Mouse (Mus musculus) midbrain, postnatal 0 days (tissue): ENCODE measurements around the gene Adgre4. TPM values are rescaled to one million over a fixed set of nuclear protein-coding genes. Genes with fewer than 3 reads are reported as not detected.
"Not testable (repeated sequence)": the region's sequence is repeated elsewhere in the genome, so short reads cannot be mapped to it uniquely, and the experiment has no call there.

Experiments used
- ATAC-seq: fragments of 200-750 bp; cut with Nextera tagmentation; 2 replicates; pipeline ENCODE4 v1.8.0; 2017; ENCODE audit warnings: moderate number of reproducible peaks, mild to moderate bottlenecking, moderate TSS enrichment, moderate library complexity; ENCODE audit not compliant: low FRiP score
- DNase-seq: peaks from one replicate; pipeline ENCODE4 v3.0.0-alpha.2; 2015; ENCODE audit warnings: low spot score
- H3K27ac ChIP-seq: fragments of 300-500 bp; sonication (generic); 2 replicates; pipeline ENCODE4 v1.5.1; 2014; ENCODE audit warnings: low read depth, mild to moderate bottlenecking, low read length, mixed read lengths
- H3K27me3 ChIP-seq: fragments of 300-500 bp; sonication (generic); 2 replicates; pipeline ENCODE4 v1.6.1; 2014; ENCODE audit warnings: low read length, control low read depth, mixed read lengths; ENCODE audit not compliant: insufficient read depth
- H3K36me3 ChIP-seq: fragments of 300-500 bp; sonication (generic); 2 replicates; pipeline ENCODE4 v1.6.1; 2014; ENCODE audit warnings: low read length, control low read depth, mixed read lengths; ENCODE audit not compliant: insufficient read depth
- H3K4me1 ChIP-seq: fragments of 300-500 bp; sonication (generic); 2 replicates; pipeline ENCODE4 v1.6.1; 2014; ENCODE audit warnings: mild to moderate bottlenecking, control low read depth, antibody characterized with exemption, low read length, mixed read lengths; ENCODE audit not compliant: insufficient read depth
- H3K4me2 ChIP-seq: fragments of 300-500 bp; sonication (generic); 2 replicates; pipeline ENCODE4 v1.6.1; 2014; ENCODE audit warnings: low read depth, mild to moderate bottlenecking, low read length, mixed read lengths; ENCODE audit not compliant: poor library complexity, severe bottlenecking
- H3K4me3 ChIP-seq: fragments of 300-500 bp; sonication (generic); 2 replicates; pipeline ENCODE4 v1.5.1; 2014; ENCODE audit warnings: low read depth, mild to moderate bottlenecking, low read length, moderate library complexity
- H3K9ac ChIP-seq: fragments of 300-500 bp; sonication (generic); replicated peaks from 2 replicates; pipeline ENCODE4 v1.6.1; 2014; ENCODE audit warnings: mild to moderate bottlenecking, low read length, moderate library complexity, mixed read lengths; ENCODE audit not compliant: poor library complexity, severe bottlenecking
- H3K9me3 ChIP-seq: fragments of 300-500 bp; sonication (generic); 2 replicates; pipeline ENCODE4 v1.6.1; 2016; ENCODE audit warnings: low read length, control low read depth
- CTCF ChIP-seq: IDR thresholded peaks from 2 replicates; pipeline ENCODE4 v1.5.1; 2016; ENCODE audit warnings: antibody characterized with exemption, mild to moderate bottlenecking
- WGBS: fragments of 180-500 bp; shearing (Covaris S2); extraction: QIAGEN DNeasy Blood & Tissue Kit; methylation state at CpG from one replicate; pipeline ENCODE4 v1.1.7; 2014; 5-methylcytosine and 5-hydroxymethylcytosine counted together
- polyA plus RNA-seq: library from polyadenylated mRNA; unstranded; fragments of >200 nt; fragmentation: Nextera tagmentation; extraction: Ambion mirVana; gene quantifications from 2 replicates; pipeline ENCODE4 v1.2.1, GENCODE M21; 2015
- total RNA-seq: library from RNA; depleted of rRNA; stranded (reverse); fragments of >200 nt; gene quantifications from 2 replicates; pipeline ENCODE4 v1.2.3, GENCODE M21; 2014

Gene Adgre4
- total and polyA plus RNA-seq, 2 experiments from 2014 or later = 0.10 to 0.11 TPM

DNA sequence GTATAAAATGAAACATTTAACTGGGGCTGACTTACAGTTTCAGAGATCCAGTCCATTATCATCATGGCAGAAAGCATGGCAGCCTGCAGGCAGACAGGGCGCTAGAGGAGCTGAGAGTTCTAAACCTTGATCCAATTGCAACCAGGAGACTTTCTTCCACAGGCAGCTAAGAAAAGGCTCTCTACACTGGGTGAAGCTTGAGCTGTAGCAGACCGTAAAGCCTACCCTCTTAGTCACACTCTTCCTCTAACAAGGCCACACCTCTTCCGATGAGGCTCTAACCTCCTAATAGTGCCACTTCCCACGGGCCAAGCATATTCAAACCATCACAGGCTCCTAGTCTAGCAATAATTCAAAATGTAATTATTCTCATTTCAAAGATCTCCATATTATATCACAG, 127.4 kb downstream of the Adgre4 start:
- H3K4me3 ChIP-seq = no peak overlapping the region
- H3K4me2 ChIP-seq = peak overlapping the region; percentile 1; the same call in 1 of the 2 replicates
- no peaks in the 10 kb centered on the region for H3K27me3 ChIP-seq
- H3K36me3 ChIP-seq = no peaks in the 10 kb centered on the region
- no peak overlapping the region for H3K9ac ChIP-seq
- H3K9me3 ChIP-seq = no peaks in the 10 kb centered on the region
- whole genome bisulfite sequencing = 91% methylated on average over 4 of the region's 4 CpGs
- no peak overlapping the region for H3K27ac ChIP-seq
- DNase-seq (no peak), ATAC-seq (no peak)
- TF ChIP-seq CTCF = no peak
- no peaks in the 10 kb centered on the region for H3K4me1 ChIP-seq

DNA sequence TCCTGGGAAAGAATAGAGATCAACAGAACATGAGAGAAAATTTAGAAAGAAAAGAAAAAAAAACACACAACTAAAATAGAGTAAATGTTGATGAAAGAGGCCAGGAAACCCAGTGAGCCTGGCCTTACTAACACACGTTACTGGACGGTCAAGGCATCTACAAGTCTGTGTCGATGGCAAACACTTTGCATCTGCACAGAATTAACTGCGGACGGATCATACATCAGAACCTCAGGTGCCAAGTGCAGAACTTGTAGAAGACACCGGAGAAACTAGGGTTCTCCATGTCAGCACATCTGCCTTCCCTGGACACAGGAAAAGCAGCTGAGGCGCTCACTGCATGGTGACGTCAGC, 128.5 kb downstream of the Adgre4 start:
- H3K9me3 ChIP-seq, ATAC-seq, DNase-seq, H3K36me3 ChIP-seq, H3K27me3 ChIP-seq, H3K4me1 ChIP-seq: not testable (repeated sequence)
- H3K27ac ChIP-seq = 0 out of 2 replicates have a peak overlapping the region, but pooled peaks have one; percentile 55
- peak overlapping the region; percentile 40 for H3K4me3 ChIP-seq
- H3K4me2 ChIP-seq = peak overlapping the region; percentile 53
- WGBS = 0% methylated on average over 6 of the region's 8 CpGs
- H3K9ac ChIP-seq = peak overlapping the region; percentile 54

- Histone ChIP-seq H3K4me3 (peak within 1 kb of the TSS; percentile 40), H3K4me2 (peak within 1 kb of the TSS; percentile 53), H3K9ac (peak within 1 kb of the TSS; percentile 54), H3K27ac (peak within 1 kb of the TSS; percentile 74)
- ATAC-seq (peak; percentile 100), DNase-seq (peak; percentile 96)
- H3K36me3 ChIP-seq, H3K4me1 ChIP-seq, H3K9me3 ChIP-seq, H3K27me3 ChIP-seq: not testable (repeated sequence)
- under 1% methylated on average over 37 of the region's 53 CpGs for WGBS
These were observed 129.0 kb downstream of the Adgre4 start, which contains the start of gene Zfp119a for GRCm38 (mm10) chr17:55878636-55879369. Gene Zfp119a, minus strand, starts transcription at chr17:55878930.

- peaks cover 11% of the 10 kb centered on the region; the same call in 1 of the 2 replicates for H3K27me3 ChIP-seq
- 54% methylated on average over 2 of the region's 2 CpGs for WGBS
- no peak overlapping the region for H3K4me2 ChIP-seq
- H3K4me1 ChIP-seq = no peaks in the 10 kb centered on the region
- H3K9me3 ChIP-seq = no peaks in the 10 kb centered on the region
- H3K36me3 ChIP-seq = no peaks in the 10 kb centered on the region
- no peak overlapping the region for H3K4me3 ChIP-seq
- no peak overlapping the region for H3K9ac ChIP-seq
- no peak for TF ChIP-seq CTCF
- H3K27ac ChIP-seq = no peak overlapping the region
- ATAC-seq (no peak), DNase-seq (peak; percentile 3)
These were observed 133.8 kb downstream of the Adgre4 start for GRCm38 (mm10) chr17:55883631-55884030.

GRCm38 (mm10) chr17:55884912-55885311, 135.1 kb downstream of the Adgre4 start:
- no peak overlapping the region for H3K9ac ChIP-seq
- H3K36me3 ChIP-seq = no peaks in the 10 kb centered on the region
- no peak overlapping the region for H3K4me2 ChIP-seq
- H3K27ac ChIP-seq = no peak overlapping the region
- no peaks in the 10 kb centered on the region for H3K9me3 ChIP-seq
- 56% methylated on average over 2 of the region's 2 CpGs for WGBS
- no peaks in the 10 kb centered on the region for H3K4me1 ChIP-seq
- DNase-seq (no peak), ATAC-seq (no peak)
- H3K4me3 ChIP-seq = no peak overlapping the region
- peaks cover 11% of the 10 kb centered on the region; the same call in 1 of the 2 replicates for H3K27me3 ChIP-seq
- TF ChIP-seq CTCF = peak; percentile 14; the same call in 1 of the 2 replicates

- Histone ChIP-seq H3K4me2 (peak overlapping the region; percentile 37), H3K4me3 (peak overlapping the region; percentile 39)
- H3K4me1 ChIP-seq, H3K9me3 ChIP-seq, H3K27ac ChIP-seq, H3K9ac ChIP-seq, ATAC-seq, H3K36me3 ChIP-seq, H3K27me3 ChIP-seq, DNase-seq: not testable (repeated sequence)
- 13% methylated on average over 6 of the region's 8 CpGs for WGBS
These were observed 142.7 kb downstream of the Adgre4 start for GRCm38 (mm10) chr17:55892406-55892955.
